Mouse (Mus musculus): Measurements from ENCODE around the gene Bcan.

GRCm38 (mm10) chr3:87972776-87973175 lies 27.3 kb downstream of the Bcan start:
- no peak for TF ChIP-seq CTCF (IDR thresholded peaks at IDR 0.05; ENCODE audit: control insufficient read depth, insufficient read depth, low read length)
- no peak for TF ChIP-seq POLR2A (IDR thresholded peaks at IDR 0.05; ENCODE audit: borderline replicate concordance, control insufficient read depth, low read depth, low read length)

Measured in bone marrow, adult 2 months (tissue).